Mouse (Mus musculus) embryo, embryonic 10.5 days (tissue): ENCODE data around the gene Myo10.
"Not testable (repeated sequence)": the region's sequence is repeated elsewhere in the genome, so short reads cannot be mapped to it uniquely, and the experiment has no call there.

Experiments used
- DNase-seq: peaks from one replicate; pipeline ENCODE4 v3.0.0-alpha.2; 2015; ENCODE audit warnings: low spot score

The Myo10 gene

GRCm38 (mm10) chr15:25692254-25692950 is 70.1 kb downstream of the Myo10 start:
- no peak for DNase-seq

GRCm38 (mm10) chr15:25693708-25694107 is 71.4 kb downstream of the Myo10 start:
- DNase-seq = no peak

- no peak for DNase-seq
Measured at GRCm38 (mm10) chr15:25694749-25695148, 72.4 kb downstream of the Myo10 start.

- no peak for DNase-seq
Measured at GRCm38 (mm10) chr15:25695253-25695652, 72.9 kb downstream of the Myo10 start.

- no peak for DNase-seq
Measured at GRCm38 (mm10) chr15:25695883-25696282, 73.6 kb downstream of the Myo10 start.

GRCm38 (mm10) chr15:25696660-25697059 is 74.3 kb downstream of the Myo10 start:
- no peak for DNase-seq

- DNase-seq = no peak
Measured at GRCm38 (mm10) chr15:25699032-25699557, 76.8 kb downstream of the Myo10 start.

GRCm38 (mm10) chr15:25702602-25703001 is 80.3 kb downstream of the Myo10 start:
- DNase-seq = no peak

- DNase-seq = no peak
Measured at GRCm38 (mm10) chr15:25704809-25705585, 82.7 kb downstream of the Myo10 start.

GRCm38 (mm10) chr15:25706874-25707554 is 84.7 kb downstream of the Myo10 start:
- no peak for DNase-seq

- no peak for DNase-seq
Measured at GRCm38 (mm10) chr15:25707891-25708290, 85.6 kb downstream of the Myo10 start.

- DNase-seq = no peak
Measured at GRCm38 (mm10) chr15:25710876-25711275, 88.6 kb downstream of the Myo10 start.

- no peak for DNase-seq
Measured at GRCm38 (mm10) chr15:25712877-25713276, 90.6 kb downstream of the Myo10 start.

GRCm38 (mm10) chr15:25713587-25714361 is 91.4 kb downstream of the Myo10 start:
- no peak for DNase-seq

- no peak for DNase-seq
Measured at GRCm38 (mm10) chr15:25715218-25715995, 93.1 kb downstream of the Myo10 start.

- no peak for DNase-seq
Measured at GRCm38 (mm10) chr15:25715996-25716395, 93.7 kb downstream of the Myo10 start.

- DNase-seq = peak; percentile 91
Measured at GRCm38 (mm10) chr15:25717006-25717405, 94.7 kb downstream of the Myo10 start.

GRCm38 (mm10) chr15:25718104-25718503 is 95.8 kb downstream of the Myo10 start:
- not testable (repeated sequence) for DNase-seq

GRCm38 (mm10) chr15:25719270-25719669 is 96.9 kb downstream of the Myo10 start:
- DNase-seq = no peak

- DNase-seq = no peak
Measured at GRCm38 (mm10) chr15:25720263-25720662, 97.9 kb downstream of the Myo10 start.
